Mouse (Mus musculus) midbrain, embryonic 14.5 days (tissue): ENCODE measurements around the gene Chd1. TPM values are rescaled to one million over a fixed set of nuclear protein-coding genes. Genes with fewer than 3 reads are reported as not detected.

Experiments
- ATAC-seq: fragments of 200-750 bp; cut with Nextera tagmentation; 2 replicates; pipeline ENCODE4 v1.8.0; 2017; ENCODE audit warnings: moderate number of reproducible peaks, moderate library complexity; ENCODE audit not compliant: low FRiP score, low TSS enrichment
- DNase-seq: peaks from one replicate; pipeline ENCODE4 v3.0.0-alpha.2; 2015
- H3K27ac ChIP-seq: fragments of 300-500 bp; sonication (generic); replicated peaks from 2 replicates; pipeline ENCODE4 v1.5.1; 2014; ENCODE audit warnings: mild to moderate bottlenecking, low read depth, low read length, moderate library complexity
- H3K27me3 ChIP-seq: fragments of 300-500 bp; sonication (generic); 2 replicates; pipeline ENCODE4 v1.6.1; 2014; ENCODE audit warnings: low read length, control low read depth, mixed read lengths; ENCODE audit not compliant: control insufficient read depth, insufficient read depth
- H3K36me3 ChIP-seq: fragments of 300-500 bp; sonication (generic); 2 replicates; pipeline ENCODE4 v1.6.1; 2014; ENCODE audit warnings: low read length, control low read depth; ENCODE audit not compliant: control insufficient read depth, insufficient read depth
- H3K4me1 ChIP-seq: fragments of 300-500 bp; sonication (generic); 2 replicates; pipeline ENCODE4 v1.6.1; 2014; ENCODE audit warnings: mild to moderate bottlenecking, antibody characterized with exemption, low read length, control low read depth; ENCODE audit not compliant: control insufficient read depth, insufficient read depth
- H3K4me2 ChIP-seq: fragments of 300-500 bp; sonication (generic); 2 replicates; pipeline ENCODE4 v1.6.1; 2014; ENCODE audit warnings: mild to moderate bottlenecking, low read length, moderate library complexity
- H3K4me3 ChIP-seq: fragments of 300-500 bp; sonication (generic); replicated peaks from 2 replicates; pipeline ENCODE4 v1.5.1; 2014; ENCODE audit warnings: low read depth, low read length
- H3K9ac ChIP-seq: fragments of 300-500 bp; sonication (generic); replicated peaks from 2 replicates; pipeline ENCODE4 v1.6.1; 2014; ENCODE audit warnings: mild to moderate bottlenecking, low read length, moderate library complexity
- H3K9me3 ChIP-seq: fragments of 300-500 bp; sonication (generic); 2 replicates; pipeline ENCODE4 v1.6.1; 2016; ENCODE audit warnings: low read length, control low read depth, mixed read lengths; ENCODE audit not compliant: control insufficient read depth
- WGBS: fragments of 180-500 bp; shearing (Covaris S2); extraction: QIAGEN DNeasy Blood & Tissue Kit; methylation state at CpG from one replicate; pipeline ENCODE4 v1.1.7; 2014; 5-methylcytosine and 5-hydroxymethylcytosine counted together
- polyA plus RNA-seq: library from polyadenylated mRNA; unstranded; fragments of >200 nt; fragmentation: Nextera tagmentation; extraction: Ambion mirVana; gene quantifications from 2 replicates; pipeline ENCODE4 v1.2.1, GENCODE M21; 2014

Gene Chd1
- polyA plus RNA-seq, 1 experiment from 2014 or later, result 25.1 TPM

DNA sequence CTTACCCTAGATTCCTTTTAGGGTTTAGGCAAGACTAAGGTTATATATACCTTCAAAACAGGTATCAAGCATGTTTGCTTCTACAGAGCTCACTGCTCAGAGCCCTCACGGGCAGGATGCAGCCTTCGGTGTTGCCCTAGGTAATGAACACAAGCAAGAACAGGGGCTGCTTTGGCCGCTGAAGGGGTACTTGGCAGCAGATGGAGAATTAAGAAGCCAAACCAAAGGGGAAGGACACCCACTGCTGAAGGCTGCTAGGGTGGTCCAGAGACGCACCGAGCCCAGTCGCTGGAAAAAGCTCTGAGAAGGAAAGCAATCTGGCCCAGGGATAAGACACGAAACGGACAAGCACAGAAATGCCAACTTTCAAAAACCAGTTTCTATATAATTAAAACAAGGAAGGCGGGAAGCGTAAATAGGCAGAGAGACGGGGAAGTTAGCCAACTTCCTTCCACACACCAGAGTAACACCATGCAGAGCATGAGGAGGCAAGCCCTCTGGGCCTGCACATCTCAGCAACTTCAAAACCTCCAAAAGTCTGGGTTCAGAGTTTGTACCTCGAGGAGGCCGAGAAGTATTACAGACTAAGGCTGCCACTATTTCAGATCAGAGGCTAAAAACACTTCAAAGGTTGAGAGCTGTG lies 107.5 kb downstream of the Chd1 start:
- Histone ChIP-seq H3K4me3 (no peak overlapping the region), H3K27me3 (no peaks in the 10 kb centered on the region), H3K4me1 (peaks cover 58% of the 10 kb centered on the region), H3K36me3 (peaks cover 28% of the 10 kb centered on the region), H3K9me3 (no peaks in the 10 kb centered on the region), H3K9ac (no peak overlapping the region), H3K4me2 (no peak overlapping the region), H3K27ac (no peak overlapping the region)
- no peak for DNase-seq
- whole genome bisulfite sequencing, result 77% methylated on average over 13 of the region's 13 CpGs
- no peak for ATAC-seq

DNA sequence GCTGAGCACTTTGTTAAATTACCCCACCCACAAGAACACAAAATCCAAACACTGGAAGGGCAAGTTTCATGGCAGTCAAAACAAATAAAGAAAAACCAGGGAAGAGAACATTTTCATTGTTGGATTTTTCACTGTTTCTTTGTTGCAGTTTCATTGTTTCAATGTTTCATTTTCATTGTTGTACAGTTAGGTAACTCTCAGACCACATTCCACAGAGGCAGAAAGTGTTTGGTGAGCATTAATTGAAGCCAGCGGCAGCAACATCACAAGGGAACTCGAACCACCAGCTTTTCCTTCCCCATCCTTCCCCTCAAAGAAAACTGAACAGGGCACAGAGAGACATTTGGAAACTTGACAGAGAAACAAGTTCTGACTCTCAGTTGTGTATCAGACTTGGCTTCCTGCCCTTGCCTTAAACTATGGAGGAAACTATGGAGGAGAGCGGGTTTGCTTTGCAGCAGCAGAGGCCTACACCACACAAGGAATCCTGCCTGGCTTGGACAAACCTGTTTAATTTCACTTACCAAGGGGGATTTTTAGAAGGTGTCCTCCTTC lies 109.0 kb downstream of the Chd1 start:
- ATAC-seq (no peak), DNase-seq (no peak)
- Histone ChIP-seq H3K4me2 (no peak overlapping the region), H3K9me3 (no peaks in the 10 kb centered on the region), H3K36me3 (peaks cover 38% of the 10 kb centered on the region), H3K9ac (no peak overlapping the region), H3K4me1 (peaks cover 47% of the 10 kb centered on the region), H3K27me3 (no peaks in the 10 kb centered on the region), H3K4me3 (no peak overlapping the region), H3K27ac (no peak overlapping the region)
- WGBS, result 80% methylated on average over 3 of the region's 3 CpGs

DNA sequence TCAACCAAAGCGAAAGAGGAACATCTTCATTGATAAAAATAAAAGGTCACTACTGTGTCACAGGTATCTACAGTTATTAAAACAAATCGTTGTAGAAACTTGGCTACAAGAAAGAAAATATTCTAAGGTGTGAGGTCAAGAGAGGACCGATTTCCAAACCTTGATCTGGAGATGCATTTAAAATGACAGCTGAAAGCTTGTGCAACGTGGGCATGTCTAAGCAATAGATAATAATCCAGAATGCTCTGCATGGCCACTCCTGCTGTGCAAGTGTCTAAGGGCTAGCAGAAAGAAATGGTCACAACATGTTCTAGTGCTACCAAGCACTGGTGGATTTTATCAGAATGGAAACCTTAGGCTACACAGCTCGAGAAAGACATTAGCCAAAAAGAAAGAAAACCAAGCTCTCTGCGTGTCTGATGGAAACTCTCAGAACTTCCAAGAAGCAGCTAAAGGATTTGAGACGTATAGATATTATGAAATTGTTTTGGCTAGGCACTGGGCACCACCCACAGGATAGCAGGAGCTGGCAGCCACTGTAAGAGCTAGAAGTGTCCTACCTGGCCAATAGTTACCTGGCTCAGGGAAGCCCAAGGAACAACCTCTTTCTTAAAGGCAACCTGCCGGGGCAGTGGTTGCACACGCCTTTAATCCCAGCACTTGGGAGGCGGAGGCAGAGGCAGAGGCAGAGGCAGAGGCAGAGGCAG lies 110.7 kb downstream of the Chd1 start:
- Histone ChIP-seq H3K9ac (no peak overlapping the region), H3K4me1 (peaks cover 31% of the 10 kb centered on the region; the same call in 1 of the 2 replicates), H3K27me3 (no peaks in the 10 kb centered on the region), H3K36me3 (peaks cover 54% of the 10 kb centered on the region), H3K9me3 (no peaks in the 10 kb centered on the region), H3K4me2 (no peak overlapping the region), H3K27ac (no peak overlapping the region), H3K4me3 (no peak overlapping the region)
- no peak for DNase-seq
- ATAC-seq, result no peak
- whole genome bisulfite sequencing, result 82% methylated on average over 10 of the region's 10 CpGs

DNA sequence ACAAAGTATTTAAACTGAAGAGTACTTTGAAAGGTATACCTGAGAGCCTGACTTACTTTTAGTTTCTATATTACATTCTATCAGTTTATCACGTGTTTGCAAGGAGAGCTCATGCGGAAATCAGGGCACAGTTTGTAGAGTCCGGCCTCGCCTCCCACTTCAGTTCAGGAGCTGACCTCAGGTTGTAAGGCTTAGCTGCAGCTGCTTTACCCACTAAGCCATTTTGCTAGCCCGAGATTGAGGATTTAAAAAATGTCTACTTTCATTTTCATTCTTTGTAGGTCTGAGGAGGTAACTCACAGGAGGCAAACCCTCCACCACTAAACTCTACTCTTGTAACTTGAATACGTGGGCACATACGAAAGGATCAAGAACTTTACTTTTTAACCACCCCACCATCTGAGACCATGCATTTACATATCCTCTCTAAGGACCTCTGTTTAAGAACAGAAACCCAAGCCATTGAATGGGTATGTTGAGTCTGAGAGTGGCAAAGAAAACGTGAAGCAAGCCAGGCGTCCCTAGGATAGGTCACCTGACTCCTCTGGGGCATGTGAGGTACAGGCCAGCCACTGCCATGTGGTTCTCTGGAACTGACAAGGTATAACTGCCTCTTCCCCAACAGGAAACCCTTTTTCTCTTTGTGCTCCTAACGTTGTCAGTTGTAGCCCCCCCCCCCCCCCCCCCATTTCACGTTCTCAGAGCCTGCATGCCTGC lies 111.8 kb downstream of the Chd1 start:
- H3K36me3 ChIP-seq, result peaks cover 61% of the 10 kb centered on the region
- peaks cover 33% of the 10 kb centered on the region; the same call in 1 of the 2 replicates for H3K4me1 ChIP-seq
- no peak overlapping the region for H3K27ac ChIP-seq
- DNase-seq (no peak), ATAC-seq (no peak)
- no peak overlapping the region for H3K4me2 ChIP-seq
- no peaks in the 10 kb centered on the region for H3K9me3 ChIP-seq
- no peak overlapping the region for H3K4me3 ChIP-seq
- 82% methylated on average over 11 of the region's 11 CpGs for WGBS
- H3K27me3 ChIP-seq, result no peaks in the 10 kb centered on the region
- H3K9ac ChIP-seq, result no peak overlapping the region

DNA sequence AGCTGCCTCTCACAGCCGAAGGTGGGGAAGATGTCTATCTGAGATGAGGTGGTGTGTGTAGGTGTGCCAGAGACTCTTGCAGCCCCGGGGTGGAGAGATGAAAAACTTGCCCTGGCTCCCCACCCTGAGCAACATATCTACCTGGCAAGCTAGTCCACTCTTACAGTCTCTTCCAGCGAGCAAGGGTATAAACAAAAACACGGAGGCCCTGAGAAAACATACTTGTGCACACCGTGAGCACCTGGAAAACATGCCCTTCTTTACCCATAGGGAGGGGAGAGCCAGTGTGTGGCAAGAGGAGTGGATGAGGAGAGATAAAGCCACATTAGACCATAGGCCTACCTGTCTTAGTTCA lies 112.3 kb downstream of the Chd1 start:
- Histone ChIP-seq H3K9ac (no peak overlapping the region), H3K27me3 (no peaks in the 10 kb centered on the region), H3K4me1 (peaks cover 32% of the 10 kb centered on the region; the same call in 1 of the 2 replicates), H3K36me3 (peaks cover 59% of the 10 kb centered on the region), H3K27ac (no peak overlapping the region), H3K4me3 (no peak overlapping the region), H3K4me2 (no peak overlapping the region), H3K9me3 (no peaks in the 10 kb centered on the region)
- no peak for DNase-seq
- no peak for ATAC-seq
- 93% methylated on average over 5 of the region's 5 CpGs for WGBS

DNA sequence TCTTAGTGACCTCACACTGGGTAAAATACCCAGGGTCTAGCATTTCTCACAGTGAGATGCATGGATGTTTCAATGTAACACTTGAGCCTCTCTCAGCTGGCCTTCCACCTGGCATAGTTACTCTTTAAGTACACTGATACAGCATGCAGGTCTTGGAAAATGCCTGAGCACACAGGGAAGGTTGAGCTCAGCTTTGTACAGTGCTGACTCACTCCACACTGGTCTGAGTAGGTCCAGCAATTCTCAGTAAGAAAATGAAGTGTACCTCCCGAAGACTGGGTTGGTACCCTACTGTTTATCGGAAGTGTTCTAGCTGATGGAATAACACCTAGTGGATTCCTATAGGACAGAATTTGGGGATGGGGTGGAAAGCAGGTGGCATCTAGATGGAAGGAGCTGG lies 112.9 kb downstream of the Chd1 start:
- DNase-seq (no peak), ATAC-seq (no peak; the same call in 1 of the 2 replicates)
- H3K4me3 ChIP-seq, result no peak overlapping the region
- no peak overlapping the region for H3K9ac ChIP-seq
- H3K36me3 ChIP-seq, result peaks cover 54% of the 10 kb centered on the region
- H3K4me1 ChIP-seq, result peaks cover 35% of the 10 kb centered on the region; the same call in 1 of the 2 replicates
- WGBS, result 96% methylated on average over 2 of the region's 2 CpGs
- H3K27ac ChIP-seq, result no peak overlapping the region
- H3K27me3 ChIP-seq, result no peaks in the 10 kb centered on the region
- no peaks in the 10 kb centered on the region for H3K9me3 ChIP-seq
- H3K4me2 ChIP-seq, result no peak overlapping the region

DNA sequence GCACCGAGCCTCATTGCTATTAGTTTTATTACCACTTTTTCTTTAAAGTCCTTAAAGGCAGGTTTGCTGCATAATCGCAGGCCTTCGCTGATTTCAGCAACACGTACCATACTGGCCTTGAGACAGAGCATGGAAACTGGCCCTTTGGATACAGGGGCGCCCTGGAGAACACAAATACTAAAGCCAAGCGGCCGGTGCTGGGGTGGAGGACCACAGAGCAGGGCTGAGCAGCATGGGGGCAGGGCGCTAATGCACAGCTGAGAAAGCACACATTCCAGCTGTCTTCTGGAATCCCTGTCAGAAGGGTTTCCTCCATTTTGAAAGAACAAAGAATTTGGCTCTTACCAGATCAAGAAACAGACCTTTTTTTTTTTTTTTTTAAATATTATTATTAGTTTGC lies 113.6 kb downstream of the Chd1 start:
- ATAC-seq, result no peak
- H3K9ac ChIP-seq, result no peak overlapping the region
- H3K9me3 ChIP-seq, result no peaks in the 10 kb centered on the region
- WGBS, result 81% methylated on average over 8 of the region's 8 CpGs
- DNase-seq, result no peak
- H3K27me3 ChIP-seq, result no peaks in the 10 kb centered on the region
- H3K4me3 ChIP-seq, result no peak overlapping the region
- H3K4me2 ChIP-seq, result no peak overlapping the region
- H3K4me1 ChIP-seq, result peaks cover 41% of the 10 kb centered on the region; the same call in 1 of the 2 replicates
- H3K36me3 ChIP-seq, result peaks cover 51% of the 10 kb centered on the region
- no peak overlapping the region for H3K27ac ChIP-seq

DNA sequence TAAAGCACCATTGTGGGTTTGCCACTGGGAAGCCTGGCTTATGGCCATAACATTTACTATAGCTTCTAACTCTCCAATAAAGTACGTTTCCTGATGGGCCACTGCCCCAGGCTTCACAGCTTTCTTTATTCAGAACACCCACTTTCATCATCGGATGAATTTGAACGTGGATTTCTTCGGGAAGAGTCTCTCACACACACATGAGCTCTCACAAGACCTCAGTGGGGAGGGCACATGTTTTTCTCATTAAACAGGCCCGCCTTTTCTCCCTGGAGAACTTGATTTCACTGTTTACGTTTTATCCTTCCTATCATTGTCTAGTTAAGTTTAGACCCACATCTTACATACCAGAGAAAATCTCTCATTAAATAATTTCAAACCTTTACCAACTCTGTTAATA lies 115.4 kb downstream of the Chd1 start:
- Histone ChIP-seq H3K27ac (no peak overlapping the region), H3K36me3 (peaks cover 48% of the 10 kb centered on the region), H3K9me3 (no peaks in the 10 kb centered on the region), H3K4me2 (0 out of 2 replicates have a peak overlapping the region, but pooled peaks have one; percentile 3), H3K27me3 (no peaks in the 10 kb centered on the region), H3K9ac (no peak overlapping the region), H3K4me3 (no peak overlapping the region), H3K4me1 (peaks cover 37% of the 10 kb centered on the region)
- ATAC-seq, result no peak
- WGBS, result 73% methylated on average over 6 of the region's 6 CpGs
- DNase-seq, result no peak
